ENCODE assay signal across 24 mouse cellular contexts in genomic region chr11:49943901-49944300, GRCm38 (mm10). TPM values are rescaled to one million over a fixed set of nuclear protein-coding genes. Genes with fewer than 3 reads are reported as not detected.
"Had no signal": no experiment of that assay in that cellular context is flagged by ENCODE, and none has a peak within 500 bp of the region (broad histone marks: within the 10 kb centered on the region; RNA-seq: fewer than 3 reads in every experiment).

No protein-coding gene starts in this region.

- DNase-seq: gastrocnemius, adult 2 months; gastrocnemius, postnatal 10 days; gastrocnemius, postnatal 25 days; heart, adult 2 months; heart, postnatal 4 days; kidney, adult 18-20 months; kidney, adult 8-10 months; kidney, postnatal 10 days; kidney, postnatal 25 days; kidney, postnatal 4 days; liver; liver, embryonic 13.5 days had no signal

- H3K27ac ChIP-seq: gastrocnemius, adult 2 months; heart, adult 2 months; heart, embryonic 13.5 days; heart, embryonic 15.5 days; hindbrain, embryonic 10.5 days; hindbrain, embryonic 12.5 days; hindbrain, embryonic 14.5 days; intestine, embryonic 15.5 days; layer of hippocampus, adult 2 months; limb, embryonic 10.5 days; limb, embryonic 12.5 days; liver, embryonic 13.5 days had no signal

- H3K4me3 ChIP-seq: gastrocnemius, adult 2 months; heart, adult 2 months; heart, embryonic 13.5 days; heart, embryonic 15.5 days; hindbrain, embryonic 10.5 days; hindbrain, embryonic 12.5 days; intestine, embryonic 15.5 days; layer of hippocampus, adult 2 months; limb, embryonic 10.5 days; limb, embryonic 12.5 days; liver, embryonic 13.5 days had no signal

- H3K4me1 ChIP-seq: heart, embryonic 15.5 days; intestine, embryonic 15.5 days; liver, embryonic 13.5 days had no signal

RNA-seq across cellular contexts. Expression of gene Rasgef1c, which starts 42.3 kb away (rescaled TPM):
- total RNA-seq: heart, postnatal 4 days had no signal
- polyA plus RNA-seq: heart, embryonic 13.5 days; heart, postnatal 0 days; kidney, embryonic 14.5 days; liver, embryonic 11.5 days; liver, embryonic 13.5 days had no signal
